Mouse (Mus musculus) lung, adult 18-20 months (tissue): ENCODE data around the gene Rasgrp2.

ENCODE experiments used
- DNase-seq, 2 experiments: peaks; one replicate each; pipeline ENCODE4 v3.0.0; 2022; ENCODE audit warnings: mixed read lengths in 2 of 2

Rasgrp2 gene

DNA sequence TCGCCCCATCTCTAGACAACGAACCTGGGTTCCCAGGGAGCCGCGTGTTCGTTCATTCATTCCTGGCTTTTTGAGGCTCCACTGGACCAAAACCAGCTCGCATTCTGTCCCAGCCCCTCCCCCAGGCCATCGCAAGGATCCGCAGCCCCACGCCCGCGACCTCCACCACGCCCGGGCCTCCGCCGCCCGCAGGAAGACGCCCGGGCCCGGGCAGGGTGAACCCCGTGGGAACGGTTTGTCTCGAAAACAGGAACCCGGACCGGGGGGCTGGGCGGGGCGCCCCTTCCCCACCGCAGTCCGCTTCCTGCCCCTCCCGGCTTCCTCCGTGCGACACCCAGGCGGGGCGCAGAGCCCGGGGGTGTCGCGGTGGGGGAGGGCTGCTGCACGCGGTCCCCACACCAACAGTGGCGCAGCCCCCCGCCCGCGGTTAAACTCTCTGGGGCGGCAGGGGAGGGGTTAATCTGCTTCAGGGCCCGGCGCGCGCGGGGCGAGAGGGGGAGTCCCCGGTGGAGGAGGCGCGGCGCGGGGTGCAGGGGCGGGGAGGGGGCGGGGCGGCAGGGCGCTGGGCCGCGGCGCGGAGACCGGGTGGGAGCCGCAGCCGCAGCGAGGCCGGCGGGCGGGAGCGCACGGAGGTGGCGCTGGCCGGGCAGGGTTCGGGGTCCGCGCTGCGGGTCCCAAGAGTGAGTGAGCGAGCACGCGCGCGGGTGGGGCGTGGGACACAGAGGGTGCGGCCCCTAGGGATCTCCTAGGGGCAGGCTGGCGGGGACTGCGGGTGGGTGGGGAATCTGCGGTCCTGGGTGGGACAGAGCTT lies at the start of gene Rasgrp2:
TSS of gene Rasgrp2 (plus strand) at position 56 of the 811 bp plus-strand sequence.
- peak; percentile 88 to 90 for DNase-seq

- no peak for DNase-seq
These were observed 47.6 kb upstream of the Rasgrp2 start for GRCm38 (mm10) chr19:6351431-6352106.

DNA sequence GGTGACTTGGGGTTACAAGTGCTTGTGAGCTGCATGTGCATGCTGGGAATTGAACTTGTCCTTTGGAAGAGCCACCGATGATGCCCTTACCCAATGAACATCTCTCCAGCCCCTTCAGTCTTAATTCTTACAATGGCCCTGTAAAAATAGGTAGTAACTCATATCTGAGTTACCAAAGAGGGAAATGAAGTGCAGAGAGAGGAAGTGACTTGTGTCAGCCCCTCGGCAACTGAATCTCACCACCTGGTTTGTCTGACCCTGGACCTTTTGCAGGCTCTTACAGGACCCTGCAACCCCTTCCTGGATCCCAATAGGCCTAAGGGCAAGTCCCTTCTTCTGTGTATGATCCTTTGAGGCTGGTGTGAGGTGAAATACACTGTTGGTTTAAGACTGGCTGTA lies 47.0 kb upstream of the Rasgrp2 start:
- no peak for DNase-seq

GRCm38 (mm10) chr19:6354030-6354429 lies 45.1 kb upstream of the Rasgrp2 start:
- no peak for DNase-seq

DNA sequence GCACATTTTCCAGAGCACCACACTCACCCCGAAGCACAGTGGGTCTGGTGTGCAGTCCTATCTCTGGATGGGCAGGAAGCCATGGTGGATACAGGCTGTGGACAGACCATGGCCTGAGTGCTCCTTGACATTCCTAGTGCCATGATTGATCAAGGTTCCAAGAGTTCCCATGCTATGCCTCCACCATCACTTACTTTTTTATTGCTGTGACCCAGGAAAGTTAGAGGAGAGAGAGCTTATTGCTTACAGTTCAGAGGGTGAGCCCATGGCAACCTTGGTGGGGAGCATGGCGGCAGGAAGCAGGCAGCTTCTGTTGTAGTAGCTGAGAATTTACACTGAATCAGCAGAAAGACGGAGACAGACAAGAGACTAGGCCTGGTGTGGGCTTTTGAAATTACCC lies 37.8 kb upstream of the Rasgrp2 start:
- DNase-seq, result no peak

DNA sequence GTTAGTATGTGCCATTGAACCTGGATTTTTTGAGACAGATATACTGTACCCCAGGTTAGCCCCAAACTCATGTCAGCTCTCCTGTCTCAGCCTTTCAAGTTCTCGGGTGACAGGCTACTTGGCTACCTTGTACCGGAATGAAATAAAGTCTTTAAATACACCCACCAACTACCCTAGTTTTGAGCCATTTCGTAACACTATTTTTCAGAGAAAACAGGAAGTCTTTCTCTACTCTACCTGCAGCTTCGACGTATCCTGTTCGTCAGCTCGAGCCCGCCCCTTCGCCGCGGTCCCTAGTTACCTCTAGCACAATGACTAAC lies 36.1 kb upstream of the Rasgrp2 start:
- DNase-seq, result no peak

- DNase-seq, result peak; percentile 100
These were observed 35.5 kb upstream of the Rasgrp2 start, which contains the start of gene Sf1 for GRCm38 (mm10) chr19:6363411-6364240. Sf1 (plus strand) TSS chr19:6363690.

DNA sequence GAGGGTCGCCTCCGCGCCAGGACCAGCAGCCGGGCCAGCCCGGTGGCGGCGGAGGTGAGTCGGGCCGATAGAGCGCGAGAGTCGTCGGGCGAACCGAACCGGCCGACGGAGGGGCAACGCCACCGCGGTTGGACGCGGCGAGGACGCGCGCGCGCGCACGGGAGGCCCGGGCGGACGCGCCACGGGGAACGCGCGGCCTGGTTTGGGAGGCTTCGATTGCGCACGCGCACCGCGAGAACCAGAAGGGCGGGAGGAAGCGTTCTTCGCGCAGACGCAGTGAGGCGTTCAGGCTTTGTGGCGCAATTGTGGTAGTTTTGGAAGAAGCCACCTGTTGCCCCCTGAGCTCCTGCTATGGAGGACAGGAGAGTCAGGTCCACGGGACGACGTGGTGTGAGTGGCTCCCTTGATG lies 34.8 kb upstream of the Rasgrp2 start:
- peak; percentile 92 to 95 for DNase-seq

DNA sequence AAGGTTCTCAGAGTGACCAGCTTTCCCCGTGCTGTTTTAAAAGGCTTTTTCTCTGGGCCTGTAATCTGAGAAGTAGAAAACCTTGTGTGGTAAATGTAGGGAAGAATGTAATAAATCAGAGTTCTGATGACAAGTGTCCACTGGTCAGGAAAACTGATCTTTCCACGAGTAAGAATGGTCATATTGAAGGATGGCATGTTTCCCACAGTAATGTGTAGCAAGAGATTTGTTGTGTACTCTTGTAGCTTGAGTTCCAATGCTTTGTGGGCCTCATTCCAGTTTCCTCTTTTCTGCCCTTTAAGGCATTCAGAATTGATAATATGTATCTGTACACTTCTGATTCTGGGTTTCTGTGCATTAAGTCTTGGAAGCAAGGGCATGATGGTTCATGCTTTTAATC lies 34.3 kb upstream of the Rasgrp2 start:
- DNase-seq, result no peak

DNA sequence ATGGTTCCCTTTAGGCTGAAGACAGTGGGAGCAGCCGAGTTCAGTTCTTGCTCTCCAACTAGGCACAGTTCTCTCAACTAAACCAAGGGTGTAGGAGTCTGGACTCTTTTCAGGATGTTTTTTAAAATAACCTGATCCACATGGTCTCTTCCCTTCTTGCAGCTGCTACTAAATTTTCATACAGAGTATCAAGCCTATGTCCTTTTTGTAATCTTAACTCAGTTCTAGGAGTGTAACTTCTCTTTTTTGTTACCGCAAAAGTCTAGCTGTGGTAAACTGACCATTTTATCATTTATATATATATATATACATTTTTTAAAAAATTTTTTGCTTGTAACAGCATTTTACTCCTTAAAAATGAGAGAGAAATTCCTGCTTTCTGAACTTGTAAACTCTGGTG lies 29.0 kb upstream of the Rasgrp2 start:
- no peak for DNase-seq

- no peak for DNase-seq
These were observed 26.7 kb upstream of the Rasgrp2 start for GRCm38 (mm10) chr19:6372433-6372832.

GRCm38 (mm10) chr19:6373539-6374400 lies 25.4 kb upstream of the Rasgrp2 start:
- peak; percentile 69 to 82 for DNase-seq

DNA sequence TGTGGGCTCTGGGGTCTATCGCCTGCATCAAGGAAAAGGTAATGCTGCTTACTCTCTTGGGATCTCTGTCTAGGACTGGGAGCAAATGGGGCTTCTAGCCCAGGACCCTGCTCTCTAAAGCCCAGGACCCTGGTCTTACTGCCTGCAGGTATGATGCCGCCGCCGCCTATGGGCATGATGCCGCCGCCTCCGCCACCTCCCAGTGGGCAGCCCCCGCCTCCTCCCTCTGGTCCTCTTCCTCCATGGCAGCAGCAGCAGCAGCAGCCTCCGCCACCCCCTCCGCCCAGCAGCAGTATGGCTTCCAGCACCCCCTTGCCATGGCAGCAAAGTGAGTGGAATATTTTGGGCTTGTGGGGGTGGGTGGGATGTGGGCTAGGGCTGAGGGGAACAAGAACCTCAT lies 24.6 kb upstream of the Rasgrp2 start:
- no peak for DNase-seq

DNA sequence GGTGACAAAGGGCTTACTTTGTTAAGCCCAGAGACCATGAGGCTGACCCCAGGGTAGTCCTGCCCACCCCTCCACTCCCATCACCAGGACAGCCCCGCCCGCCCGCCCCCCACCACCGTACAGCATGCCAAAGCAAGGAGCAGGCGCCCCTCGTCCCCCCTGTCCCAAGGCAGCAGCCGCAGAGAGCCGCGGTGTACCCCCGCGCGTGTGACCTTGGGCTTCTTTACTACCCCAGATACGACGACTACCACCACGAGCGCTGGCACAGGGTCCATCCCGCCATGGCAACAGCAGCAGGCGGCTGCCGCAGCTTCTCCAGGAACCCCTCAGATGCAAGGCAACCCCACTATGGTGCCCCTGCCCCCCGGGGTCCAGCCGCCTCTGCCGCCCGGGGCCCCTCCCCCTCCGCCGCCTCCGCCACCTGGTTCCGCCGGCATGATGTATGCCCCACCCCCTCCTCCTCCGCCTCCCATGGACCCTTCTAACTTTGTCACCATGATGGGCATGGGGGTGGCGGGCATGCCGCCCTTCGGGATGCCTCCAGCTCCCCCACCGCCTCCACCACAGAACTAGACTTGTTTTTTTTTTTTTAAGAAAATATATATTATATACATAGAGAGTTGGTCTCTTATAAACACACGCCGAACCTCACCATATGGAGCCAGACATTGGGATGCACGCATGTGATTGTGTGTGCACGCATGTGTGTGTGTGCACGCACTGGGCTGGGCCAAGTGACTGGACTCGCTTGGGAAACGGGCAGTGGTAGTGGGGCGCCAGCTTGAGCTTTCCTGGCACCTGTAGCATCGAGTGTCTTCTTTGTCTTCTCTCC lies 23.5 kb upstream of the Rasgrp2 start:
- no peak for DNase-seq

DNA sequence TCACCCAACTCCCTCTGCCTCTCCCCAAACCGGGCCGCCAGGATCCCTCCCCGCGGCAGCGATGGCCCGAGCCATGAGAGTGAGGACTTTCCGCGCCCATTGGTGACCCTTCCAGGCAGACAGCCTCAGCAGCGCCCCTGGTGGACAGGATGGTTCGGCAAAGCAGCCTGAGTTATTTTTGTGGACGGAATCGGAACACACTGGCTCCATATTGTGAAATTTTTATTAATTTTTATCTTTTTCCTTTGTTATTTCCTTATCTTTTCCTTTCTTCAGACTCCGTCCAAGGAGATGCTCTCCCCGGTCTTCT lies 22.9 kb upstream of the Rasgrp2 start:
- no peak for DNase-seq

DNA sequence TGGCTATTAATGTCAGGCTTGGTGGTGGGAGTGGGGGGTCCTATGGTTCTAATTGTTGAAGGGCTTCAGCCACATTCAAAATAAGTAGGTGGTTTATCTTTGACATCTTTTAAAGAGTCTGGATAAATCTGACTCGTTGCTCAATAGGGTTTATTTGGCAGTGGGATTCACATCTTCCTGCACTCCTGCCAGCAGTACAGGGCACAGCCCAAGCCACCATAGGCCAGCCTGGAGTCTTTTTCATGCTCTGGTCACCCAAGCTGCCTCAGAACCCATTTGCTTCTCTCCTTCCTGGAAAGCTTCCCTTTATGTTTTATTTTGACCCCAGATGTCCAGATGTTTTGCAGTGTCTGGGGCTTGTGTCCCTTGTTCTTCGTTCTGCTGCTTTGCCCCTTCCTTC lies 22.5 kb upstream of the Rasgrp2 start:
- no peak for DNase-seq

GRCm38 (mm10) chr19:6377327-6378040 lies 21.7 kb upstream of the Rasgrp2 start:
- no peak for DNase-seq

DNA sequence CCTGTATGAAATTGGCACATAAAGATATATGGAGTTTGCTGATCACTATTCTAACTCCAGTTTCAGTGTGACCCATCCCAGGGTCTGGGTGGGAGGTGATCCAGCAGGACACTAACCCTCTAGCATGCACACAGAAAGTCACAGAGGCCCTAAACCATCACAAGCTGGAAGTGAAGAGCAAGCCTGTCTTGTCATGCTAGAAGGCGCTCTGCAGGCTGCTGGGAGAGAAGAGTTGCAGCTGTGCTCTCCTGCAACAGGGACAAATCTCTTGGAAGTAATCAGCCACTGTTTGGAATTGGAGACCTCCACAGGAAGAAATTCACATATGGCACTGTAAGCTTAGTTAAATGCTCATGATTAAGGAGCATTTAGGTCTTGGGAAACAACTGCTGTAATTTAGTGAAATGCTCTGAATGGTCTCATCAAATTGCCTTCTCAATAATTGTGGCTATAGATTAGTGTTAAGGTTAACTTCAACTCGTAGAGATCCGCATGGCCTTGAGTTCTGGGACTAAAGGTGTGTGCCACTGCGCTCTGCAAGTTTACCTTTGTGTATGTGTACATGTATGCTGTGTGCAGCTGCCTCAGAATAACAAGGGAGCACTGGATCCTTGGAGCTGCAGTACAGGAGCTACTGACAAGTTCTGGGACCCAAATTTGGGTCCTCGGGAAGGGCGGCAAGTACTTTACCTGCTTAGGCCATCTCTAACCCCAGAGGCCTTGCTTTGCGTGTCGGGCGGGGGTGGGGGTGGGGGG lies 18.6 kb upstream of the Rasgrp2 start:
- no peak for DNase-seq

- no peak for DNase-seq
These were observed 17.9 kb upstream of the Rasgrp2 start for GRCm38 (mm10) chr19:6381238-6381637.

- no peak for DNase-seq
These were observed 16.7 kb upstream of the Rasgrp2 start for GRCm38 (mm10) chr19:6382323-6382924.
